Mouse (Mus musculus): ENCODE data around the gene Whamm. TPM values are rescaled to one million over a fixed set of nuclear protein-coding genes. Genes with fewer than 3 reads are reported as not detected.

Whamm gene
- polyA plus RNA-seq, 1 experiment from 2014 or later: 7.0 TPM

DNA sequence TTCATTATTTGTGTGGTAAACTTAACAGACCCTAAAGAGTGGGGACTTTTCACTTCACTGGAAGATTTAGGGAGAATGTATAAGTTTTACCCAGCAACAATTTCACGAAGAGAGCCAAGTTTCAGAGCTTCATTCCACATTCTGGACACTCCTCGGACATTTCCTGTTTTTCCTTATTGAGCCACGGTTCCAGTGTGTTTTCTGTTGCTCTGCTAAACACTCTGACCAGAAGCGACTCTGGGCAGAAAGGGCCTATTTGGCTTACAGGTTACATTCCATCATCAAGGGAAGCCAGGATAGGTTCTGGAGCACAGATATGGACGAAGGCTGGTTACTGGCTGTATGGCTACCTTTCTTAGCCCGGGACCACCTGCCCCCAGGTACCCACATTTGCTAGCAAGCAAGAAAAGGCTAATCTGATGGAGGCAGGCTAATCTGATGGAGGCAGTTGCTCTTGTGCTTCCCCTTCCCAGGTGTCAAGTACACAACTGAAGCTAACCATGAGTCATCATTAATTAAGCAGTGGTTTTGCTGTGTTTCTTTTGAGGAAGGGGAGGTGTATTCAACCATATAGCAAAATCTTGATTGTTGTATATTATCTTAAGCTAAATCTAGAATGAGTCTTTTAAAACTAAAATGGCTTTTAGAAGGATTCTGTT lies 1.7 kb downstream of the Whamm start:
- Histone ChIP-seq H3K4me1 (ENCODE audit: insufficient read depth) (peaks cover 18% of the 10 kb centered on the region), H3K9ac (replicated peaks) (peak overlapping the region; percentile 94), H3K27me3 (ENCODE audit: insufficient read depth, low read length) (no peaks in the 10 kb centered on the region), H3K36me3 (replicated peaks; ENCODE audit: insufficient read depth, low read length) (peaks cover 26% of the 10 kb centered on the region), H3K9me3 (ENCODE audit: low read length) (no peaks in the 10 kb centered on the region), H3K27ac (ENCODE audit: low read depth) (peak overlapping the region; percentile 98), H3K4me3 (ENCODE audit: low read depth, low read length) (peak overlapping the region; percentile 85), H3K4me2 (ENCODE audit: low read depth, low read length) (peak overlapping the region; percentile 72)
- TF ChIP-seq EP300 (IDR thresholded peaks at IDR 0.05; ENCODE audit: low read depth) (no peak), CTCF (IDR thresholded peaks at IDR 0.05; ENCODE audit: low read depth) (no peak)
- ATAC-seq (no peak), DNase-seq (peak; percentile 15)
- 46% methylated on average over 6 of the region's 6 CpGs for WGBS (ENCODE audit: insufficient replicate concordance)

DNA sequence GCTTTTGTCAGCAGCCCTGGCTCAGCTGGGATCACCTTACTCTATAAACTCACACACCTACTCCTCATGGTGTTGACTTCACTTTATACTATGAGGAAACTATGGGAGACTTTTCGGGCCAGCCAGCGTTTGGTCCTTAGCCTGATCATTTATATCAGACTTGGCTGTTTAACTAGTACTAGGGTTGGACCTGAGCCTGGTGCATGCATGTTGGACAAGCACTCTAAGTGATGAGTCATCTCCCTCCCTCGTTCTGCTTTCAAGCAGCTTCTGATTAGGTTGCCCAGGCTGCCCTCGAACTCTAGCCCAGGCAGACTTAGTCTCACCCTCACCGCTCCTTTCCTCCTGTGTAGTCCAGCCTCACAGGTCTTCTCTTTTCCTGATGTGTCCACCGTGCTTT lies 2.3 kb downstream of the Whamm start:
- H3K9ac ChIP-seq (replicated peaks): 0 out of 2 replicates have a peak overlapping the region, but pooled peaks have one; percentile 12
- peak overlapping the region; percentile 72 for H3K4me2 ChIP-seq (ENCODE audit: low read depth, low read length)
- peak overlapping the region; percentile 85 for H3K4me3 ChIP-seq (ENCODE audit: low read depth, low read length)
- peak overlapping the region; percentile 98 for H3K27ac ChIP-seq (ENCODE audit: low read depth)
- peaks cover 33% of the 10 kb centered on the region for H3K36me3 ChIP-seq (replicated peaks; ENCODE audit: insufficient read depth, low read length)
- DNase-seq: peak; percentile 33
- H3K9me3 ChIP-seq (ENCODE audit: low read length): no peaks in the 10 kb centered on the region
- TF ChIP-seq EP300 (IDR thresholded peaks at IDR 0.05; ENCODE audit: low read depth): no peak
- no peak for TF ChIP-seq CTCF (IDR thresholded peaks at IDR 0.05; ENCODE audit: low read depth)
- H3K27me3 ChIP-seq (ENCODE audit: insufficient read depth, low read length): no peaks in the 10 kb centered on the region
- no peak for ATAC-seq
- WGBS (ENCODE audit: insufficient replicate concordance): 65% methylated on average over 6 of the region's 6 CpGs
- peaks cover 25% of the 10 kb centered on the region for H3K4me1 ChIP-seq (ENCODE audit: insufficient read depth)

- 90% methylated on average over 9 of the region's 9 CpGs for WGBS (ENCODE audit: insufficient replicate concordance)
- peak overlapping the region; percentile 98; the same call in 1 of the 2 replicates for H3K27ac ChIP-seq (ENCODE audit: low read depth)
- H3K9ac ChIP-seq (replicated peaks): 0 out of 2 replicates have a peak overlapping the region, but pooled peaks have one; percentile 12
- peaks cover 36% of the 10 kb centered on the region for H3K36me3 ChIP-seq (replicated peaks; ENCODE audit: insufficient read depth, low read length)
- ATAC-seq: no peak
- no peaks in the 10 kb centered on the region for H3K9me3 ChIP-seq (ENCODE audit: low read length)
- peaks cover 28% of the 10 kb centered on the region for H3K4me1 ChIP-seq (ENCODE audit: insufficient read depth)
- H3K27me3 ChIP-seq (ENCODE audit: insufficient read depth, low read length): no peaks in the 10 kb centered on the region
- H3K4me3 ChIP-seq (ENCODE audit: low read depth, low read length): no peak overlapping the region
- DNase-seq: no peak
- no peak for TF ChIP-seq EP300 (IDR thresholded peaks at IDR 0.05; ENCODE audit: low read depth)
- no peak for TF ChIP-seq CTCF (IDR thresholded peaks at IDR 0.05; ENCODE audit: low read depth)
- peak overlapping the region; percentile 72 for H3K4me2 ChIP-seq (ENCODE audit: low read depth, low read length)
These were observed 2.8 kb downstream of the Whamm start for GRCm38 (mm10) chr7:81573821-81574220.

GRCm38 (mm10) chr7:81575606-81576005 lies 4.5 kb downstream of the Whamm start:
- peak; percentile 11 for DNase-seq
- Histone ChIP-seq H3K27me3 (ENCODE audit: insufficient read depth, low read length) (no peaks in the 10 kb centered on the region), H3K4me1 (ENCODE audit: insufficient read depth) (peaks cover 27% of the 10 kb centered on the region), H3K9me3 (ENCODE audit: low read length) (no peaks in the 10 kb centered on the region), H3K4me2 (ENCODE audit: low read depth, low read length) (no peak overlapping the region), H3K27ac (ENCODE audit: low read depth) (no peak overlapping the region), H3K36me3 (replicated peaks; ENCODE audit: insufficient read depth, low read length) (peaks cover 36% of the 10 kb centered on the region), H3K9ac (replicated peaks) (no peak overlapping the region), H3K4me3 (ENCODE audit: low read depth, low read length) (no peak overlapping the region)
- TF ChIP-seq CTCF (IDR thresholded peaks at IDR 0.05; ENCODE audit: low read depth): no peak
- TF ChIP-seq EP300 (IDR thresholded peaks at IDR 0.05; ENCODE audit: low read depth): no peak
- no peak for ATAC-seq
- WGBS (ENCODE audit: insufficient replicate concordance): 91% methylated on average over 10 of the region's 10 CpGs

DNA sequence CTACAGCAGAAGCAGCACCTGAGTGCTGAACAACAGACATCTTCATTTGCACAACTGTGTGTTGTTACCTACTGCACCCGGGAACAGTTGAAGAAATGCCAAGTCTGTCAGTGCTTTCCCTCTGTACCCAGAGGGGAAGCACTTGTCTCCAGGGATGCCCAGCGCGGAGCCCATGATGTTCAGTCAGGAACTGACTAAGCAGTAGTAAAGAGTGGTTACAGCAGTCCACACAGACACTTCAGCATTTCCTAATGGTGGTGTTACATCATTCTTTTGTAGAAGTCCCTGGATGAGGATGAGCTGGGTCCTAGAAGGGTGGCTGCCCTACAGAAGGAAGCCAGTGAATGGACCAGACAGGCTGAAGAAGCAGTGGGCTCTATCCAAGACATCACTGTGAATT lies 6.8 kb downstream of the Whamm start:
- ATAC-seq (peak; percentile 20; the same call in 1 of the 2 replicates), DNase-seq (peak; percentile 11)
- TF ChIP-seq CTCF (IDR thresholded peaks at IDR 0.05; ENCODE audit: low read depth) (no peak), EP300 (IDR thresholded peaks at IDR 0.05; ENCODE audit: low read depth) (no peak)
- WGBS (ENCODE audit: insufficient replicate concordance): 72% methylated on average over 3 of the region's 3 CpGs
- Histone ChIP-seq H3K27ac (ENCODE audit: low read depth) (no peak overlapping the region), H3K4me2 (ENCODE audit: low read depth, low read length) (no peak overlapping the region), H3K9ac (replicated peaks) (no peak overlapping the region), H3K9me3 (ENCODE audit: low read length) (no peaks in the 10 kb centered on the region), H3K4me3 (ENCODE audit: low read depth, low read length) (no peak overlapping the region), H3K27me3 (ENCODE audit: insufficient read depth, low read length) (no peaks in the 10 kb centered on the region), H3K36me3 (replicated peaks; ENCODE audit: insufficient read depth, low read length) (peaks cover 36% of the 10 kb centered on the region), H3K4me1 (ENCODE audit: insufficient read depth) (peaks cover 24% of the 10 kb centered on the region)

DNA sequence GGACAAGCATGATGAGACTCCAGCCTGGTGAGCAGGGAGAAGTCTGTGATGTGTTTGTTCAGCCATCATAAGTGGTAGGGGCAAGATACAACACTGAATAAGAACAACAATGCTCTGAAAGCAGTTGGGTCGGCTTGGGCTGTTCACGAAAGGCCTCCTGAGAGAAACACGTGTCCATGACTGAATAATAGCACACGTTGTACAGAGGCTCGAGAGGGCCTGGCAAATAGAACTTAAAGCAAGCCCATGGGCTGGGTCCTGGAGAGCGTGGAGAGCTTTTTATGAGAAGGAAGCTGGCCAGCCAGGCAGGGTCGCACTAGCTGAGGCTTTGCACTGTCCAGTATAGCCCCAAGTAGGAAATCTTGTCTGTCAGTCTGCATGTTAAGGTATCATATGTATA lies 7.3 kb downstream of the Whamm start:
- TF ChIP-seq EP300 (IDR thresholded peaks at IDR 0.05; ENCODE audit: low read depth) (no peak), CTCF (IDR thresholded peaks at IDR 0.05; ENCODE audit: low read depth) (no peak)
- Histone ChIP-seq H3K4me2 (ENCODE audit: low read depth, low read length) (no peak overlapping the region), H3K4me1 (ENCODE audit: insufficient read depth) (peaks cover 20% of the 10 kb centered on the region), H3K9ac (replicated peaks) (no peak overlapping the region), H3K27ac (ENCODE audit: low read depth) (0 out of 2 replicates have a peak overlapping the region, but pooled peaks have one; percentile 16), H3K36me3 (replicated peaks; ENCODE audit: insufficient read depth, low read length) (peaks cover 36% of the 10 kb centered on the region), H3K4me3 (ENCODE audit: low read depth, low read length) (no peak overlapping the region), H3K9me3 (ENCODE audit: low read length) (no peaks in the 10 kb centered on the region), H3K27me3 (ENCODE audit: insufficient read depth, low read length) (no peaks in the 10 kb centered on the region)
- ATAC-seq (no peak), DNase-seq (no peak)
- WGBS (ENCODE audit: insufficient replicate concordance): 86% methylated on average over 7 of the region's 7 CpGs

Measured in liver, postnatal 0 days (tissue).